Mouse (Mus musculus) CD4-positive naive resting alpha-beta T cell, adult 57 days (primary cell): Measurements from ENCODE around the gene Lce1d. TPM values are rescaled to one million over a fixed set of nuclear protein-coding genes. Genes with fewer than 3 reads are reported as not detected.

Source experiments
- total RNA-seq: library from RNA; stranded (reverse); gene quantifications from one replicate; pipeline ENCODE4 v1.2.4, GENCODE M21; 2023

Gene Lce1d
- not detected for total RNA-seq

GRCm38 (mm10) chr3:92687110-92687509, at the start of gene Lce1d:
Gene Lce1d, minus strand, starts transcription at chr3:92687210.

GRCm38 (mm10) chr3:92720250-92720649, 33.2 kb upstream of the Lce1d start, which contains the start of gene Lce1f:
Gene Lce1f, minus strand, starts transcription at chr3:92720350.

DNA sequence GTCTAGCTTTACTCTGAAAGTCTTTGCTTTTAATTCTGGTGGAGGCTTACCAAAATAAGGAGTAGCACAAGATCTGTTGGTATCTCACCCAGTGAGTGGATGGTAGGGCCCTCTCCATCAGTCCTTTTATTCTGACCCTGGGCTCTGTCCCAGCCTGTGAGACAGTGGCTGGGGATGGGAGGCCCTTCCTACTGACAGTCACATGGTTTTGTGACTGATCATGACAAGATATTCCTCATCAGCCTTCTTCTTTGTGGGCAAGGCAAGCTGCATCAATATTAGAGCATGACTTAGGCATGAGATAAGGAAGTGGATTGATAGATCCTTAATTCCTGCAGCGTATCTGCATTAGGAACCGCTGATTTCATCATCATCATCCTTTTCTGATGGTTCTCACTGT, 22.0 kb upstream of the Lce1d start, which contains the start of gene Lce1e:
Gene Lce1e, minus strand, starts transcription at position 101 of the 400 bp plus-strand sequence.

GRCm38 (mm10) chr3:92678947-92679346, 8.1 kb downstream of the Lce1d start, which contains the start of gene Lce1c:
Gene Lce1c, plus strand, starts transcription at chr3:92679247.

DNA sequence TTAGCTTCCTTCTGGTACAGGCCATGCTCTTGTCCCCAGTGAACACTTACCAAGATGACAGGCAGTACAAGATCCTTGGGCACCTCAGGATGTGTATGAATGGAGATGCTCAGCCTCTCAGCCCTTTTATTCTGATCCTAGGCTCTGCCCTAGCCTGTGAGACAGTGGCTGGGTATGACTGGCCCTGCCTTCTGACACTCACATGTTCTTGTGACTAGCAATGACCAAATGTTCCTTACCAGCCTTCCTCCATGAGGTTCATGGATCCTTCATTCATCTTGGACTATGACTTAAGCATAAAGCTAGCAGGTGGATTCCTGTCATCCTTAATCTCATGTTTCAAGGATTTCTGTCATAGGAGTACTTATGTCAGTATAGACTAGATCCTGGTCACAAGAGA, 16.8 kb downstream of the Lce1d start, which contains the start of gene Lce1a2:
Gene Lce1a2, minus strand, starts transcription at position 101 of the 400 bp plus-strand sequence.

DNA sequence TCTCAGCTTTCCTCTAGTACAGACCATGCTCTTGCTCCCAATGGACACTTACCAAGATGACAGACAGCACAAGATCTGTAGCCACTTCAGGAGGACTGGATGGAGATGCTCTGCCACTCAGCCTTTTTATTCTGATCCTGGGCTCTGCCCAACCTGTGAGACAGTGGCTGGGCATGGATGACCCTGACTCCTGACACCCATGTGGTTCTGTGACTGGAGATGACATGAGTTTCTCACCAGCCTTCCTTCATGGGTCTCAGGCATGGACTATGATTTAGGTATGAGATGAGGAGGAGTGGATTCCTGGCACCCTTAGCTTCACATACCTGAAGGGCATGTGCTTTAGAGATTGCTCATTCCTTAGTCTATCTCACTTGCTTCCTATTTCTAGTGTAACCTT, 30.2 kb downstream of the Lce1d start, which contains the start of gene Lce1b:
Gene Lce1b, minus strand, starts transcription at position 101 of the 400 bp plus-strand sequence.

GRCm38 (mm10) chr3:92648207-92648606, 38.8 kb downstream of the Lce1d start, which contains the start of gene Lce1a1:
Gene Lce1a1, minus strand, starts transcription at chr3:92648307.

Other genes with a start within 250 kb of the Lce1d start
- not detected for gene Sprr1b, start 248.4 kb downstream of the Lce1d start, total RNA-seq
- not detected for gene Sprr3, start 228.5 kb downstream of the Lce1d start, total RNA-seq
- gene Sprr1a, start 201.3 kb downstream of the Lce1d start, total RNA-seq, result not detected
- not detected for gene Sprr4, start 186.7 kb downstream of the Lce1d start, total RNA-seq
- not detected for gene 2310046K23Rik, start 152.7 kb downstream of the Lce1d start, total RNA-seq
- gene Ivl, start 113.5 kb downstream of the Lce1d start, total RNA-seq, result not detected
- gene Smcp, start 98.2 kb downstream of the Lce1d start, total RNA-seq, result not detected
- not detected for gene 2210017I01Rik, start 79.7 kb downstream of the Lce1d start, total RNA-seq
- gene Lce6a, start 65.5 kb downstream of the Lce1d start, total RNA-seq, result not detected
- gene Lce1a1, start 38.9 kb downstream of the Lce1d start, total RNA-seq, result not detected
- not detected for gene Lce1b, start 30.3 kb downstream of the Lce1d start, total RNA-seq
- gene Lce1a2, start 16.9 kb downstream of the Lce1d start, total RNA-seq, result not detected
- not detected for gene Lce1c, start 8.0 kb downstream of the Lce1d start, total RNA-seq
- not detected for gene Lce1e, start 21.9 kb upstream of the Lce1d start, total RNA-seq
- not detected for gene Lce1f, start 33.1 kb upstream of the Lce1d start, total RNA-seq
- not detected for gene Gm38119, start 51.9 kb upstream of the Lce1d start, total RNA-seq
- not detected for gene Lce1g, start 65.1 kb upstream of the Lce1d start, total RNA-seq
- not detected for gene Lce1h, start 77.9 kb upstream of the Lce1d start, total RNA-seq
- gene Lce1i, start 91.7 kb upstream of the Lce1d start, total RNA-seq, result not detected
- gene Lce1j, start 103.3 kb upstream of the Lce1d start, total RNA-seq, result not detected
- not detected for gene Lce1k, start 120.7 kb upstream of the Lce1d start, total RNA-seq
- gene Kprp, start 140.0 kb upstream of the Lce1d start, total RNA-seq, result not detected
- not detected for gene Lce1l, start 164.1 kb upstream of the Lce1d start, total RNA-seq
- gene 2310050C09Rik, start 183.0 kb upstream of the Lce1d start, total RNA-seq, result not detected
- gene Lce3a, start 239.0 kb upstream of the Lce1d start, total RNA-seq, result not detected
- gene Lce3b, start 245.8 kb upstream of the Lce1d start, total RNA-seq, result not detected